In genomic region chrX:101345456-101345855, GRCm38 (mm10) we compare ENCODE assay signal across 21 mouse cellular contexts. TPM values are rescaled to one million over a fixed set of nuclear protein-coding genes. Genes with fewer than 3 reads are reported as not detected.
DNase-seq lines count a peak whose midpoint lies in the region; ATAC-seq lines count a peak whose summit lies in the region.
"Had no signal": no experiment of that assay in that cellular context is flagged by ENCODE, and none has a peak within 500 bp of the region (broad histone marks: within the 10 kb centered on the region; RNA-seq: fewer than 3 reads in every experiment).

No protein-coding gene starts in this region.

- H3K27ac ChIP-seq in limb, embryonic 10.5 days: no peak overlapping the region
- H3K27ac ChIP-seq: embryonic facial prominence, embryonic 10.5 days; embryonic facial prominence, embryonic 12.5 days; forebrain, embryonic 13.5 days; forebrain, embryonic 15.5 days had no signal

- WGBS in limb, embryonic 10.5 days: 96% methylated on average over 2 of the region's 2 CpGs

- no peak overlapping the region for H3K4me3 ChIP-seq in limb, embryonic 10.5 days
- H3K4me3 ChIP-seq: embryonic facial prominence, embryonic 10.5 days; embryonic facial prominence, embryonic 12.5 days; forebrain, embryonic 13.5 days; forebrain, embryonic 15.5 days had no signal

- no peaks in the 10 kb centered on the region for H3K36me3 ChIP-seq in limb, embryonic 10.5 days
- H3K36me3 ChIP-seq: embryonic facial prominence, embryonic 10.5 days; embryonic facial prominence, embryonic 12.5 days; forebrain, embryonic 15.5 days had no signal

- H3K9me3 ChIP-seq in limb, embryonic 10.5 days (replicated peaks): no peaks in the 10 kb centered on the region
- H3K9me3 ChIP-seq: embryonic facial prominence, embryonic 10.5 days; embryonic facial prominence, embryonic 12.5 days; forebrain, embryonic 13.5 days; forebrain, embryonic 15.5 days had no signal

- peaks cover 69% of the 10 kb centered on the region for H3K27me3 ChIP-seq in limb, embryonic 10.5 days (ENCODE audit: low read depth, poor library complexity, severe bottlenecking)
- H3K27me3 ChIP-seq: embryonic facial prominence, embryonic 12.5 days; forebrain, embryonic 13.5 days; forebrain, embryonic 15.5 days had no signal

- DNase-seq in MEL-GATA-1-ER (ENCODE audit: extremely low read depth, low read depth): peak; percentile 78
- no peak for DNase-seq in limb, embryonic 10.5 days (ENCODE audit: low spot score)
- no peak for DNase-seq in thymus, postnatal 25 days
- DNase-seq: adrenal gland, adult 2 months; adrenal gland, postnatal 10 days; adrenal gland, postnatal 25 days; cerebellum, adult 11 months; cerebellum, adult 18-20 months; cerebellum, adult 8-10 months; cerebellum, adult 9-11 months; cerebellum, postnatal 14 days; cerebellum, postnatal 36 days; forebrain, postnatal 0 days had no signal

- ATAC-seq in hematopoietic stem cell, adult 5-6 weeks (replicated peaks in 1 of 2; ENCODE audit: insufficient read depth in 1 of 2, low FRiP score in 2 of 2, low TSS enrichment in 1 of 2, low read depth in 1 of 2, poor library complexity in 2 of 2, severe bottlenecking in 2 of 2): peak; percentile 22 to 56; a peak in 2 of 4 replicates
- no peak for ATAC-seq in frontal cortex, adult (ENCODE audit: low TSS enrichment)
- ATAC-seq: forebrain, embryonic 13.5 days; forebrain, embryonic 15.5 days had no signal

- no peaks in the 10 kb centered on the region for H3K4me1 ChIP-seq in limb, embryonic 10.5 days
- H3K4me1 ChIP-seq: embryonic facial prominence, embryonic 10.5 days; embryonic facial prominence, embryonic 12.5 days; forebrain, embryonic 13.5 days; forebrain, embryonic 15.5 days had no signal

RNA-seq across cellular contexts. Expression of gene Gjb1, which starts 30.7 kb away (rescaled TPM):
- total RNA-seq in hematopoietic stem cell, adult 5-6 weeks (2017): not detected in 2 replicates
- polyA plus RNA-seq in limb, embryonic 10.5 days (2016; fragmentation: Nextera tagmentation; extraction: Ambion mirVana): not detected in 2 replicates
- total RNA-seq: adrenal gland, postnatal 25 days had no signal
- polyA plus RNA-seq: C2C12; embryonic facial prominence, embryonic 10.5 days; embryonic facial prominence, embryonic 12.5 days; forebrain, embryonic 11.5 days had no signal

RNA-seq across cellular contexts. Expression of gene Nlgn3, which starts 46.5 kb away (rescaled TPM):
- not detected in 2 replicates for total RNA-seq in hematopoietic stem cell, adult 5-6 weeks (2017)
- polyA plus RNA-seq in limb, embryonic 10.5 days (2016; fragmentation: Nextera tagmentation; extraction: Ambion mirVana): 1.6 and 7.8 TPM in 2 replicates
- polyA plus RNA-seq: C2C12 had no signal
